Mouse (Mus musculus): Measurements from ENCODE around the gene Itk.
"Not testable (repeated sequence)": the region's sequence is repeated elsewhere in the genome, so short reads cannot be mapped to it uniquely, and the experiment has no call there.

Itk gene

DNA sequence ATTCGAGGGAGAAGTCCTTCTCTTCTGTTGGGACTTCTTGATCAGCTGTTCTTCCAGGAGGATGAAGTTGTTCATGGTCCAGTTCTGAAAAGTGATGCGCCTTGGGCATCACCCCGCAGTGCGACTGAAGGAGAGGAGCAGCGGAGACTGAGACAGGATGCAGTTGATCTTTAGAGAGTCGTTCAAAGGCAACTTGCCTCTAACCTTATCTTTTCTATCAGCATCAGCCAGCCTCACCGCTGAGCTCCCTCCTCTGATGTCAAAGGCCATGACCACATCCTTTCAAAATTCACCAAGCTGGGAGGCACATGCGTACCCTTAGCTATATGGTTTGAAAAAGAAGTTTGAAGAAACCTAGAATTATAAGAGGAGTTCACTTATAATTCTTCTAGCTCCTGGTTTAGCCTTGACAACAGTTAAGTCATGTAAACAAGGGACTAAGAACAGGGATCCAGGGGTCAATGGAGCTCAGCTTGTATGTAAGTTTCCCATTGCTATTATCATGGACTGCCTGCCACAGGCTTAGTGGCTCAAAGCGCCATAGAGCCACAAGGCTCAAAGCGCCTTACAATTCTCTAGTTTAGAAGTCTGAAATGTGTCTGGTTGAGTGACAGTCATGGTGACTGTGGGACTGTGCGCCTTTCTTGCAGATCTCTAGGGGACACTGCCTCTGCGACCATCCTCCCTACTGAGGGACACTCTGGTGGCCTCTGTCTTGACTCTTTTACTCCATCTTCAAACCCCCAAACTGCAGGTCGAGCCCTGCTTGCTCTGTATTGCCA is at the start of gene Itk:
Gene Itk (minus strand): TSS at position 180 of the 782 bp plus-strand sequence.
- no peak for DNase-seq (ENCODE audit: low read depth, low spot score)

DNA sequence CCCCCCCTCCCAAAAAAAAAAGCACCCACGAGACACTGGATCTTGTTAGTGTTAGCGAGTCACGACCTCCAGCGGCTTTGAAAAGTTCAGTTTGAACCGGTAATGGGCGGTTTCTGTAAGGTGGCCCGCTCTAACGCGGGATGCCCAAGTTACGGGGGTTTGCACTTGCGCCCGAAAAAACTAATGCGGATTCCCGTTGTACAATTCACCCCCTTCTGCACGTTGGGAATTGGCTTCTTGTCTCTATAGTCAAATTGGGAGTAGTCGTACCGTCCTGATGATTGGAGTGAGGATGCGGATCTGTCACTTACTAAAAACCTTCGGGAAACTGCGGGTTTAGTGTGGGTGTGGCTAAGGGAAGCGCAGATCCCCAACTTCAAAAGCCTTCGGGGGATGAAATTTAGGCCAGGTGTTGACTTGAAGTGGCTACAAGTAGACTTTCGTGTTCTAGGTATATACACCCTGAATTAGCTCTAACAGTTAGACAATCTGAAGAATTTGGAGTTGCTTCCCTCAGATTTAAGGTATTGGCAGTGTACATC is 48.2 kb upstream of the Itk start:
- peak; percentile 30 for DNase-seq (ENCODE audit: low read depth, low spot score)

DNA sequence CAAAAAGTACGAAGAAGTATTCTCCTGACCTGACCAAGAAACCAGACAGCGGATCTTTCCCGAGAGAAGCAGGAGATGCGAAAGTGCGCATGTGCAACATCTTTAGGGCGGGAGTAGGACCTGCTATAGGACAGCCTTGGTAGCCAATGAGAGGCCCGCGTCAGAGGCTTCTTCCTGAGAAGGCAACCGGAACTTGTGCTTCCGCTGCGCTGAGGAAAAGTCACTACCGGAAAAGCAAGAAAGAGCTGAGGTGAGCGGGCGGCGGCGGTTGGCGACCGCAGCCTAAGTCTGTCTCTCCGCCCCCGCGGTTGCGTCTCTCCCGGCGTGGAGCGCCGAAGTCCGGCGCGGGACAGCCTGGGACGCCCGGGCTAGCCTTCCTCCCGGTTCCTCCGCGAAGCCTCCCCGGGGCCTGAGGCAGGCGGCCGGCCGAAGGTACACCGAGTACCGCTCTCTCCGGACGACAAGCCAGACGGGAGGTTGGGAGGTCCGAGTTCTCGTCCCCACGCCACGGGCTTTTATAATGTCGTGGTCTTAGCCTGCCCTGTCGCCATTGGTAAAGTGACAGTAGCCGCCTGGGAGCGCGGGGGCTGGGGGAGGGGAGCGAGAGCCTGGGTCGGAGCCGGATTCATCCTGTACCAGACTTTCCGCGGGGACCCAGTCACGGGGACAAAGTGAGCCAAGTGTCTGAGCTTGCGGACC is 47.6 kb upstream of the Itk start, which contains the start of gene Med7:
Gene Med7 (plus strand): TSS at position 166 of the 699 bp plus-strand sequence.
- peak; percentile 91 for DNase-seq (ENCODE audit: low read depth, low spot score)

DNA sequence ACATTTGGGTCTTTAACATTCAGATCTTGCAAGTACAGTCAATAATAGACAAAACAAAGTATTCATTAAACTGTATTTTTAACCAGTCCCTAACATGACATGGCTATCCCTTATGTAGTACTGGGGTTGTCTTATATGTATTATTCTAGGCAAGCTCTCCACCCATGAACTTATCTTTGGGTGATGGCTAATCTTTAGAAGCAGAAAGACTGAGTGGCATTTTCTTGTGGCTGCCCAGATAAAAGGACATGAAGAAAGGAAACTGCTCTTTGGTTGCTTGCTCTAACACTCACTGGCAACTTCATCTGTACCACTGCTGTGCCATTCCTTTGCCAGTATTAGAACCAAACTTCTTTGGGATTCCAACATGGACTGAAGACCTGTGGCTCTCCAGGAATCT is 46.0 kb upstream of the Itk start:
- DNase-seq (ENCODE audit: low read depth, low spot score), result no peak

DNA sequence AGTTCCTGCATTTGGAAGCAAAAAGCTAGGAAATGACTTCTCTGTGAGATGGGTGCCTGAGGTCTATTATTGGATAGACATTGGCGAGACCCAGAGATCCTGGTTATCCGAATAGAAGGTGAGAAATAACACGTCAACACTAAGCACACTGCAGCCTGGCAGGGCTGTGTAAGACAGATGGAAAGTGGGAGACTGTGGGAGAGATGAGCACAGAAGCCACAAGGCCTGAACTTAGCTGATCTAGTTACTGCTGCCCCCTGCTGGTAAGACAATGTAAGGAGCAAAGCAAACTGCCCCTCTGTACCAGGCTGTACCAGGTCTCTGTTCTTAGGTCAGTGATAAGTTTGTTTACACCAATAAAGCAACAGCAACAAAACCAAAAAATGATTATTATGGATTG is 41.8 kb upstream of the Itk start:
- DNase-seq (ENCODE audit: low read depth, low spot score), result peak; percentile 75

DNA sequence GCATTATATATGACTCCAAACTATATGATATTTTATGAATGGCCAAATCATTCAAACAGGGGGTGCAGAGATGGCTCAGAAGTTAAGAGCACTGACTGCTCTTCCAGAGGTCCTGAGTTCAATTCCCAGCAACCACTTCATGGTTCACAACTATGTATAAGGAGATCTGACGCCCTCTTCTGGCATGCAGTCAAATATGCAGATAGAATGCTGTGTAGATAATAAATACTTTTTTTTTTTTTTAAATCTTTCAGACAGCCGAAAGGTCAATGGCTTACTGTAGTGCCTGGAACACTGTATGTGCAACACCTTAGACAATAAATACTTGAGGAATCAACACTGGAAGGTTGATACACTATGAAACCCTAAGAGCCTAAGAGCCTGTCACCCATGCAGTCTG is 40.8 kb upstream of the Itk start:
- no peak for DNase-seq (ENCODE audit: low read depth, low spot score)

DNA sequence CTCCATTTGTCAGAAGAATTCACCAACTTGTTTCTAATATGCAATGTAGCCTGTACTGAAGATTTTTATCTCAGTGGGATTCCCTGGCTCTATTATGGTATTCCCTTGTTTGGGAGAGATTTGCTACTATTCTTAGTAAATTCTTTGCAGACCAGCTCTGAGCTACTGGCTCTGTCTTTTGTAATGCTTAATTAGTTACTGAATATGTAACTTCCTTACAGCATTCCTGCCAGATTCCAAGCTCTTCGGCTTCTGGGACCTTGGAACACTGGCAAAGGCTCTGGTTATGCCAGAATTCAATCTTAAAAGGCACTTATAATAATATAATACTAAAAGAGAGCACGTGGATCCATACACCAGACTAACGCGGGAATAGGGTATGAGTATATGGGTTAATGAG is 38.8 kb upstream of the Itk start:
- not testable (repeated sequence) for DNase-seq (ENCODE audit: low read depth, low spot score)

DNA sequence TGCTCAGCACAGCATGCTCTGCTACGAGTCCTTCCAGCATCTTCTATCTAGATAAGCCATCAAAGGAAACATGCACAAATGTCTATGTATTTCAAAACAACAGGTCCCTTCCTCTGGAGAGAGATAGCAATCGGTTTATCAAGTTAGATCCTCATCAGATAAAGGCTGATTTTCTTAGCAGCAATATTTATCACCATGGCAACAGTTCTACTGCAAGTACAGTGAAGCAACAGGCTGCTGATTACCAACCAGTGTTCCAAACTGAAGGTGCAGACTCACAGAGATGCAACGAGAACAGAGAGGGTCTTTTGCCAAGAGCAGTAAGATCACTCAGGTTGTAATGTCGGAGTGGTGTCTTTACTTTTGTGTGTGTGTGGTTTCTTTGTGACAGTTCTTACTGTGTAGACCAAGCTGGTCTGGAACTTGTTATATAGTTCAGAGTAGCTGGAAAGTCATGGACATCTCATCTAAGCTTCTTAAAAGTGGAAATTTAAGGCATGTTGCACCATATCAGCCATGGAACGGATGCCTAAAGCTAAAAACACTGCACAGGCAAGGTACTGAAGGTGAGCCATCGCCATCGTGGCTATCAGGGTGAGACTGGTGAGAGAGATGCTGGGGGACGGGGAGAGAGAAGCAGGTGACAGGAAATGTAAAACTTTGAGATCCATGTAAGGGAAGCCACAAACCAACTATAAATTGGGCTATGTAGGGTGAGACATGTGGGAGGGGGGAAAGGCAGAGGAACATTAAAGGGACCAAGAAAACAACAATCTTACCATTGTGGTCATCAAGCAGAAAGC is 32.0 kb upstream of the Itk start:
- DNase-seq (ENCODE audit: low read depth, low spot score), result no peak

DNA sequence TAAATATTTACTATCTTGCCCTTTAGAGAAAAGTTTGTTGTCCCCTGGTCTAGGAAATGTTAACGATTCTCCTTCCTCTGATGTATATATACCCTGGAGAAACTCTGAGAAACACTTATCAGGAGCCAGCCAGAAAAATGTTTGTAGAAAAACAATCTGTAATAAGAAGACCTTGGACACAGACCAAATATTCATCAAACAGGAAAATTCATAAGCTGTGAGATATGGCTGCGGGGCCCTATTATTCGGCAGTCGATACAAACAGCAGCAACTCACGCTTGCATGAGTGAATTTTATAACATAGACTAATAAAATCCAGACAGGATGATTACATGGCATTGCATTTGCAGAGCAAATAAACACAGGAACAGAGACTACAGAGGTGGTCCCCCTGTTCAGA is 29.5 kb upstream of the Itk start:
- no peak for DNase-seq (ENCODE audit: low read depth, low spot score)

DNA sequence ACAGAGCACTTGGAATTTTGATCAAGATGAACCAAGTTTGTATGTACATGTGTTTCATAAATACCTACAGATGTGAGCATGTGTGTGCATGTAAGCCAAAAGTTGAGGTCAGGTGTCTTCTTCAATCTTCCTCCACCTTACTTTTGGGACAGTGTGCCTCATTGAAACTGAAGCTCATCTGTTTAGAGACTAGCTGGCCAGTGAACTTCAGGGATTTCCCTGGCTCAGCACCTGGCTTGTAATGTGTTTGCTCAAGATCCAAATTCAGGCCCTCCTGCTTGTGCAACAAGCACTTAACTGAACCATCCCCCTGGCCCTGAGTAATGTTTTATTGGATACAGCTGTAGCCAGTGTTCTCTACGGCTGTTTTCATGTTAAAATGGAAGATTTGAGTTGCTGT is 29.1 kb upstream of the Itk start:
- DNase-seq (ENCODE audit: low read depth, low spot score), result no peak

DNA sequence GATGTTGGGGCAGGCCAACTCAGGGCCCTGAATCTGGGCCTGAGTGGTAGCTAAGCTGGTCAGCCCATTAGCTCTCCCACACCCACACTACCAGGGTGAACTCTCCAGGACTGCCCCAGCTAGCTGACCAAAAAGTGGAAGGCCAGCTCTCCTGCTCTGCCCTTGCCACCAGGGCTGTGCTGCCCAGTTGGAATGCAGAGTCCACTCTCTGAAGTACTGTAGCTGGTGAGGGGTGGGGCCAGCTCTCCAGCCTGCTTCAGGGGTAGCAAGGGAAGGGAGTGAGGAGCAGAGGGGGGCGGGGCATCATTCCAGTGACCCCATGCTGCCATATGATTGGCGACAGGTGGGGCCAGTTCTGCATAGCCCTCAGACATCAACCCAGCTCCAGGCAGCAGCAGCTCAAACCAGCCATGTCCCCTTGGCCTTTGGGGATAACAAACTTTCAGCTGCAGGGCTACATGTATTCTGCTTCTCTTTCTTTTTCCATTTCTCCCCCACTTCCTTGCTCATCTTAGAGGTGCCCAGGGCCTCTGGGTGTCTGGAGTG is 20.8 kb upstream of the Itk start:
- DNase-seq (ENCODE audit: low read depth, low spot score), result no peak

DNA sequence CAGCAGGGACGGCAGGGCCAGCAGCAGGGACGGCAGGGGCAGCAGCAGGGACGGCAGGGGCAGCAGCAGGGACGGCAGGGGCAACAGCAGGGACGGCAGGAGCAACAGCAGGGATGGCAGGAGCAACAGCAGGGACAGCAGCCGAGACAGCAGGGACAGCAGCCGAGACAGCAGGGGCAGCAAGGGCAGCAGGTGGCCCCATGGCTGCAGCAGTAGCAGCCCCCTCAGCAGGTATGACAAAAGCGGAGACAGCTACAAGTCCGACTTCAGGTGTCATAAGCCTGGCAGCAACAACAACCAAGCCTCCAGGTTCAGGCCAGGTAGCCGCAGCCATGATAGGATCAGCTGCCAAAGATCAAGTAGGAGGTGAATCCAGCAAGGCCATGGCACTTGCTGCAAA is 17.4 kb upstream of the Itk start:
- DNase-seq (ENCODE audit: low read depth, low spot score), result no peak

DNA sequence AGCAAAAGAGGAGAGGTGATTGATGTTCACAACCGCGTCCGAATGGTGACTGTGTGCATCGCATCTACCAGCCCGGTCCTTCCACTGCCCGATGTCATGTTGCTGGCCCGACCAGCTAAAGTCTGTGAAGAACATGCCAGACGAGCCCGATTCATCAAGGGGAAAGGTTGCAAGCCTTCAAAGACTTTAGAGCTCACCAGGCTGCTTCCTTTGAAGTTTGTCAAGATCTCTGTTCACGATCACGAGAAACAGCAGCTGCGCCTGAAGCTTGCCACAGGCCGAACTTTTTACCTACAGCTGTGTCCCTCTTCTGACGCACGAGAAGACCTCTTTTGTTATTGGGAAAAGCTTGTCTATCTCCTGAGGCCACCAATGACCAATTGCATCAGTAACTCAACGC is 15.7 kb upstream of the Itk start:
- DNase-seq (ENCODE audit: low read depth, low spot score), result no peak

DNA sequence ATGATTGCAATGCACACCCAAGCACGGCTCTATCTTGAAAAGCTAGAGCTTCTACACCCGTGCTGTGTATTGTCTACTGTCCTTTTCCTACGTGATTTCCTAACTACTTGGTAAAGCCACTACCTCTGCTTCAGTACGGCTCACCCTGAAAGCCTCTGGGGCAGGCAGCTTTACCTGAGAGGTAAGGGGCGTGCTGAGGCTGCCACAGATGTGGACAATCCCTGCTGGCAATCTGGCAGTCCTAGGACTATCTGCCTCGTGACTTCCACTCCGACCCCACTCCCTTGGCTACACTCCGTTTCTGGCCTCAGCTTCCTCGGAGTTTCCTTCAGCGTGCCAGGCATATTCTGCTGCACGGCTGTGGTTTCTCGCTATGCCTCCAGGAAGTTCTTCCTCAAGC is 12.2 kb upstream of the Itk start:
- no peak for DNase-seq (ENCODE audit: low read depth, low spot score)

DNA sequence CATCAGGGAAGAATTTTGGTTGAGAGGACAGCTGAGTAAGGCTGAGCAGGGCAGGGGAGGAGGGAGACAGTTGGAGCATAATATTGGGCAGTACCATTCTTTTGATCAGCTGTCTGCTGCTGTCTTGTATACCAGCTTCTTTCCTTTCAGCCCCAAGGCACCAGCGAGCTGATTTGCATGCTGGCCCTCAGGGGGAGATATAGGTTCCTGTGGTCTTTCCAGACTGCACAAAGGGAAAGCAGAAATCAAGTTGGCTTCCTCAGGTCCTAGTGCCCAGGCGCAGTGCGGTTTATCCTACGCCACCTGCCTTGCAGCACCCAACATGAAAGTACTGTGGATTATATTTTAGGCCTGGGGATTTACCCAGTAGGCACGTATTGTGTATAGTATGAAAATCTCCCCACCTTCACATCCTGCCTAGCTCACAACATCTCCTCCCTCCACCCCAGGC is 9.6 kb upstream of the Itk start:
- no peak for DNase-seq (ENCODE audit: low read depth, low spot score)

DNA sequence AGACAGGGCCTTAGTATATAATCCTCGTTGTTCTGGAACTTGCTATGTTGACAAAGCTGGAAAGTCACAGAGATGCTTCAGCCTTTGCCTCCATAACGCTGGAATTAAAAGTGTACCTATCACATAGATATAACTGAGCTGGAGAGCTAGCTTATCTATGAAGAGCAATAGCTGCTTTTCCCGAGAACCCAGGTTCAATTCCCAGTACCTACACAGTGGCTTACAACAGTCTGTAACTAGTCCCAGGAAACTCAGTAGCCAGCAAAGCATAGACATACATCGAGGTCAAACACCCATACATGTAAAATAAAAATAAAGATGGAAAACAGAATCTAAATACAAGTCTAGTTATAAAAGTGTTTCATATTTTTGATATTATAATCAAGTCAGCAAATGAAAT is 9.2 kb upstream of the Itk start:
- no peak for DNase-seq (ENCODE audit: low read depth, low spot score)

DNA sequence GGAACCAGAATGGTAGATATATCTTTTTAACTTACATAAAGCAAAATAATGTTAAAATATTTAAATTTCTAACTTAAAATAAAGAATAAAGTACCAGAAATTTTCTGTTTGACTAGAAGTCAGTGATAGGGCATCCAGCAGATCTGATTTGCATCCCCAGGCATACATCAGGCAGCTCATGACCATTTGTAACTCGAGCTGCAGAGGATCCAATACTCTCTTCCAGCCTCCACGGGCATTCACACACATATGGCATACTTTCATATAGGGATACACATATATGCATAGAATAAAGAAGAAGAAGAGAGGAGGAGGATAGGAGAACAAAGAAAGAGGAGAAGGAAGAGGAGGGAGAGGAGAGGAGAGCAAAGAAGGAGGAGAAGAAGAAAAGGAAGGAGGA is 8.6 kb upstream of the Itk start:
- no peak for DNase-seq (ENCODE audit: low read depth, low spot score)

DNA sequence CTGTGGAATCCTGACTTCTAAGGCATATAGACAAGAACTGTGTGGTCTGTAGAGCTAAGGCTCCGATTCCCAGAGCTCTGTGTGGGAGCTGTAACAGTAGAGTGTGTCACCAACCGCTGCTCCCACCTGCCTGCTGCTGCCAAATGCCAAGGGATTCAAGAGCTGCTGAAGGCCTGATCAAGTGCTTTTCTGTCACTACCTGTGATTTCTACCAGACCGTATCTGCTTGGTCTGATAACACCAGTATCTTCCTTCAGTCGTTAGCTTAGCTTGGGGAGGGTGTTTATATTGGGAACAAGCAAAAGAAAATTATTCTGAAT is 7.5 kb upstream of the Itk start:
- DNase-seq (ENCODE audit: low read depth, low spot score), result no peak

DNA sequence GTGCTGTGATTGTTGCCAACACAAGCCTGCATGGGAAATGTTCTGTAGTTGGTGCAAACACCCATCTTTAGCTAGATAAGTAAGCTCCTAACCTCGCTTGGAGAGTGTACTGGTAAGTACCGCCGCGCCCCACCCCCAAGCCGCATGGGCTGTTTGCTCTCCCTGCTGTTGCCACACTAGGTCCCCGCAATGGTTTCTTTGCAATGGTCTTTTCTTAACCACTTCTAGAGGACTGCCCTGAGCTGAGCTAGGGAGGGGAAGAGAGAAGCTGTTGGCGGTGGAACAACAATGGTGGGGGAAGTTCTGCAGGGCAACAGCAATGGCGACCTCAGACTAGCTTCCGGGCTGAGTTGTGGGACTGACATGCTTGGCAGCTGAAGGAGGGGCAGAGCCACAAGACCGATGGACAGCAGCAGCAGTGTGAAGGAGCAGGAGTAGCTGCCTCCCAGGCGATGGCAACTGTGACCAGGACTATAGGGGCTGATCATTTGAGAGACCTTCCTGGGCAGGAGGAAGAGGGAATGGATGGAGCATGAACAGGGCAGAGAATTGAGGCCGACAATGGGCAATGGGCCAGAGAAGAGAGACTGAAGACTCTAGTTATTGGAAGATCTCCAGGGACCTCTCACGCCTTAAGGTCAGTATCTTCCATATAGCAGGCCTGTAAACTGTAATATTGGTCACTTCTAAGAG is 7.0 kb upstream of the Itk start, which contains the start of gene Fam71b:
Gene Fam71b (plus strand): TSS at position 393 of the 693 bp plus-strand sequence.
- no peak for DNase-seq (ENCODE audit: low read depth, low spot score)

DNA sequence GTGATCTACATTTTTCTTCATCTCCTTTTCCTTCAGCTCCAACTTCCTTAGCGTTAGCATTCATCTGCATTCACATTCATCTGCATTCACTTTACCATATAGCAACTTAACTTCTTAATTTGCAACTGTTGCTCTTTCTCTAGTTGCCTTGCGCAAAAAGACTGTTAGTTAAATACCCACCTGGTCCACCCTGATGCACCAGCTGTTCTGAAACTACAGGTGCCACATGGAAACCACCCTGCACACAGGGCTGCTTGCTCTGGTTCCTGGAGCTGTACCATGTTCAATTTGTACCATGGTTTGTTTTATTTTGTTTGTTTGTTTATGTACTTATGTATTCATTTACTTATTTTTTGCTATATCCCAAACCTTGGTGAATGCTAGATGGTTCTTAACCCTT is 6.4 kb upstream of the Itk start:
- DNase-seq (ENCODE audit: low read depth, low spot score), result no peak

DNA sequence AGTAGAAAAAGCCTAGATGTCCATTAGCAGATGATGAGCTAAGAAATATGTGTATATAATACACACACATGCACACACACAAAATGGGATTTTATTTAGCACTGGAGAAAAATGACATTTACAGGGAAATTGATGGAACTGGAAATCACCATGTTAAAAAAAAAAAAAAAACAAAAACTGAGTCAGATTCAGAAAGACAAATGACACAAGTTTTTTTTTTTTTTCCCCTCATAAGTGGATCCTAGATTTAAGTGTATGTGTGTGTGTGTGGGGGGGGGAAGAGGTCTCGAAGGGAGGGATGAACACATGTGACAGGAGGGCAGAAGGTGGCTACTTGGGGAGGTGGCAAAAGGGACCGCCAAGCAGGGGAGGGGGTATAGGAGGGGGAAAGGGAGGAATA is 5.8 kb upstream of the Itk start:
- no peak for DNase-seq (ENCODE audit: low read depth, low spot score)
